ENCODE assay signal across 8 mouse cellular contexts in the genomic region with DNA sequence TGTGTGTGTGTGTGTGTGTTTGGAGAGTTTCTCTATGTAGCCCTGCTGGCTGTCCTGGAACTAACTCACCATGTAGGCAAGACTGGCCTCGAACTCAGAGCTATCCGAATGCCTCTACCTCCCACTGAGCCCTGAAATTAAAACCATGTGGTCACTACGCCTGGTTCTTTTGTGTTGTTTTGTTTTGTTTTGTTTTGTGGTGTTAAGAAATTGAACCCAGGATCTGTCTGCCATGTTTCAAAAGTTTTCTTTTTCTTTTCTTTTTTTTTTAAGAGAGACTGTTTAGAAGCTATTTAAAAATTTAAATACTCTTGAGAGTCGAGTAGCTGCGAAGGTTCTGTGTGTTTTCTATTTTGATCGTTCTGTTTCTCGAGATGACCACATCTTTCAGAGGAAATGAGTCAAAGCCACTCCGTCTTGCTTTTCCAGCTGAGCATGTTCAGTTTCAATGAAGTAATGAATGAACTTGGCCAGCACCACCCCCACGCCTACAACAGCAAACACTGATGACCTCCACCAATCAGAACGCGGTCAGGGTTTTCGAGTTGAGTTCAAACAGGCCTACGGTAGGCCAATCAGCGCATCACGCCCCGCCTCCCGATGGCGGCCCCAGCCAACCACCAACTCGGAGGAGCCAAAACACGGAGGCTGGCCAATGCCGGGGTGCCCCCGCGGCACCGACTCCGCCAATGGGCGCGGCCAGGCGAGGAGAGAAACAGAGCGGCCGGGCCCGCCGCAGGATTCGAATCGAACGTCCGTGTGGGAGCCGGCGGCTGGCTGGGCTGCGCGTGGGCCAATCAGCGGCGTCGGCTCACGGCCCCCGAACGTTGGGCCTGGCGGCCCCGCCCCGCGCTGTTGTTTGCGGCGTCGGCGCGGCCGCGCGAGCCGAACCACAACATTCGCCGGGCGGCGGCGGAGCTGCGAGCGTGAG. TPM values are rescaled to one million over a fixed set of nuclear protein-coding genes. Genes with fewer than 3 reads are reported as not detected.
DNase-seq lines count a peak whose midpoint lies in the region; ATAC-seq lines count a peak whose summit lies in the region.

A gene (plus strand): TSS at position 739 of the 931 bp plus-strand sequence.

- ATAC-seq in megakaryocyte progenitor cell, adult 5-6 weeks (replicated peaks; ENCODE audit: poor library complexity) = peak; percentile 82

- DNase-seq in adipocyte (ENCODE audit: low spot score) = peak; percentile 99
- DNase-seq in embryo, embryonic 10 days (ENCODE audit: low spot score) = peak; percentile 100
- peak; percentile 98 for DNase-seq in gastrocnemius, postnatal 10 days
- DNase-seq in induced T-regulatory cell, adult 2 months (ENCODE audit: low read depth) = peak; percentile 100
- peak; percentile 98 to 99 for DNase-seq in left cerebral cortex, adult 9 months (ENCODE audit: low spot score in 2 of 2)
- peak; percentile 98 for DNase-seq in right cerebral cortex, postnatal 14 days
- DNase-seq in urinary bladder, postnatal 36 days (ENCODE audit: low spot score in 2 of 2) = peak; percentile 98 to 100

RNA-seq across cellular contexts. Expression of the gene that starts here (rescaled TPM):
- total RNA-seq in gastrocnemius, postnatal 10 days (2021) = 10 to 100 TPM; 48.1 to 54.4 TPM
- total RNA-seq in megakaryocyte progenitor cell, adult 5-6 weeks (2015) = 74.1 and 75.9 TPM in 2 replicates
- 71.7 and 76.0 TPM in 2 replicates for total RNA-seq in megakaryocyte progenitor cell, adult 5-6 weeks (2017)

Comparison
In these comparisons a context has a peak if more than half of its experiments do, and no peak if none do; other contexts are left out.
1. Peak in every context shown above with its lines: DNase-seq and ATAC-seq.